Mouse (Mus musculus) intestine, embryonic 16.5 days (tissue): ENCODE data around the gene Slc22a8. TPM values are rescaled to one million over a fixed set of nuclear protein-coding genes. Genes with fewer than 3 reads are reported as not detected.
A peak's percentile ranks its signal among the peaks of the same experiment; 100 is the strongest.

Source experiments
- ATAC-seq: fragments of 200-750 bp; cut with Nextera tagmentation; 2 replicates; pipeline ENCODE4 v1.8.0; 2017; ENCODE audit warnings: moderate TSS enrichment, moderate library complexity
- H3K27ac ChIP-seq: fragments of 300-500 bp; sonication (generic); 2 replicates; pipeline ENCODE4 v1.5.1; 2014; ENCODE audit warnings: mild to moderate bottlenecking, low read length
- H3K27me3 ChIP-seq: fragments of 300-500 bp; sonication (generic); replicated peaks from 2 replicates; pipeline ENCODE4 v1.6.1; 2014; ENCODE audit warnings: low read length, control low read depth, mixed read lengths; ENCODE audit not compliant: control insufficient read depth, insufficient read depth
- H3K36me3 ChIP-seq: fragments of 300-500 bp; sonication (generic); 2 replicates; pipeline ENCODE4 v1.6.1; 2014; ENCODE audit warnings: low read length, control low read depth; ENCODE audit not compliant: control insufficient read depth, insufficient read depth
- H3K4me1 ChIP-seq: fragments of 300-500 bp; sonication (generic); 2 replicates; pipeline ENCODE4 v1.6.1; 2014; ENCODE audit warnings: low read length, control low read depth, mixed read lengths; ENCODE audit not compliant: control insufficient read depth, insufficient read depth
- H3K4me2 ChIP-seq: fragments of 300-500 bp; sonication (generic); 2 replicates; pipeline ENCODE4 v1.6.1; 2014; ENCODE audit warnings: low read depth, low read length, control low read depth
- H3K4me3 ChIP-seq: fragments of 300-500 bp; sonication (generic); 2 replicates; pipeline ENCODE4 v1.5.1; 2014; ENCODE audit warnings: mild to moderate bottlenecking, low read length
- H3K9ac ChIP-seq: fragments of 300-500 bp; sonication (generic); 2 replicates; pipeline ENCODE4 v1.6.1; 2014; ENCODE audit warnings: low read depth, low read length
- H3K9me3 ChIP-seq: fragments of 300-500 bp; sonication (generic); 2 replicates; pipeline ENCODE4 v1.6.1; 2016; ENCODE audit warnings: low read length, control low read depth; ENCODE audit not compliant: control insufficient read depth
- WGBS: fragments of 180-500 bp; shearing (Covaris S2); extraction: QIAGEN DNeasy Blood & Tissue Kit; methylation state at CpG from one replicate; pipeline ENCODE4 v1.1.7; 2014; 5-methylcytosine and 5-hydroxymethylcytosine counted together
- polyA plus RNA-seq: library from polyadenylated mRNA; unstranded; fragments of >200 nt; fragmentation: Nextera tagmentation; extraction: Ambion mirVana; gene quantifications from 2 replicates; pipeline ENCODE4 v1.2.1, GENCODE M21; 2015

The Slc22a8 gene
- polyA plus RNA-seq, 1 experiment from 2014 or later, result 0.04 TPM

DNA sequence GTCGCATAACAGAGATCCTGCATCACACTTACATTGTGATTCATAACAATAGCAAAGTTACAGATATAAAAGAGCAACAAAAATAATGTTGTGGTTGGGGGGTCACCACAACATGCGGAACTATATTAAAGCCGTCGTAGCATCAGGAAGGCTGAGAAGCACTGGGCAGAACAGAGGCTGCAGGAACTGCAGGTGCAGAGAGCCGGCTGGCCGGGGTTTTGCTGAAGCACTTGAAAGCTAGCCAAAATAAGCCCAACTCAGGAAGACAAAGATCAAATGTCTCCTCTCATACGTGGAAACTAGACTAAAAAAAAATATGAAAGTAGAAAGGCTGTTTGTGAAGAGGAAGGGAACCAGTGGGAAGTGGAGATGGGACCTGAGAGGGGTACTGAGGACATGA lies 19.3 kb upstream of the Slc22a8 start:
- H3K4me3 ChIP-seq, result no peak overlapping the region
- H3K27me3 ChIP-seq, result no peaks in the 10 kb centered on the region
- ATAC-seq, result no peak
- WGBS, result 61% methylated on average over 7 of the region's 7 CpGs
- no peak overlapping the region for H3K9ac ChIP-seq
- no peak overlapping the region for H3K4me2 ChIP-seq
- no peaks in the 10 kb centered on the region for H3K9me3 ChIP-seq
- H3K27ac ChIP-seq, result no peak overlapping the region
- no peaks in the 10 kb centered on the region for H3K36me3 ChIP-seq
- peaks cover 2% of the 10 kb centered on the region; the same call in 1 of the 2 replicates for H3K4me1 ChIP-seq

DNA sequence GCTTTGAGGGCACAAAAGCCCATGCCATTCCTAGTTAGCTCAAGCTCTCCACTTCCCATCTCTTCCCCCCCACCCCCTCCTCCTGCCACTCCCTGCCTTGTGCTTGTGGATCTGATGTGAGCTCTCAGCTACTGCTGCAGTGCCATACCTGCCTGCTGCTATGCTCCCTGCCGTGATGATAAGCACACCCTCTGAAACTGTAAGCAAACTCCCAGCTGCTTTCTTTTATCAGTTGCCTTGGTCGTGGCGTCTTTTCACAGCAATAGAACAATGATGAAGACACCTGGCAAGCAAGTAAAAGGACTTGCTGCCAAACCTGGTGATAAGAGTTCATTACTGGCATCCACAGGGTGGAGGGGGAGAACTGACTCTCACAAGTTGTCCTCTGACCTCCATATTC lies 18.6 kb upstream of the Slc22a8 start:
- 22% methylated on average over 3 of the region's 3 CpGs for WGBS
- Histone ChIP-seq H3K9ac (no peak overlapping the region), H3K4me3 (no peak overlapping the region), H3K27ac (no peak overlapping the region), H3K36me3 (no peaks in the 10 kb centered on the region), H3K4me2 (no peak overlapping the region), H3K9me3 (no peaks in the 10 kb centered on the region), H3K27me3 (no peaks in the 10 kb centered on the region), H3K4me1 (peaks cover under 1% of the 10 kb centered on the region; the same call in 1 of the 2 replicates)
- ATAC-seq, result no peak

DNA sequence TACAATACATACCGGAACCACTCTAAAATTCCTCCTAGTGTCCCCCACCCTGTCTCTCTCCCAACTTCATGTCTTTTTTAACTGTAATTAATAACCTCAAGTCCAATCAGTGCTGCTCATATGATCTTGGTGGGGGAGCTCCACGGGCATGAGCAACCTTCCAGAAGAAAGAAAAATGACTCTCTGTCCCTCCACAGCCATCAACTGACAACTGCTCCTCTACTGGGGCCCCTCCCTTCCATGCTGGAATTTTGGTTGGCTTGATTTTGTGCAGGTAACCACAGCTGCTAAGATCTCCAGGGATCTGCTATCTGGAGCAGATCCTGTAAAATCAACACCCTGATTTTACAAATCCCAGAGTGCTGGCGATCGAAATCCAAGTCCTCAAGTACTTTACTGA lies 13.6 kb upstream of the Slc22a8 start:
- no peaks in the 10 kb centered on the region for H3K9me3 ChIP-seq
- no peaks in the 10 kb centered on the region for H3K4me1 ChIP-seq
- WGBS, result 82% methylated on average over 4 of the region's 4 CpGs
- no peak for ATAC-seq
- no peaks in the 10 kb centered on the region for H3K36me3 ChIP-seq
- no peak overlapping the region for H3K27ac ChIP-seq
- H3K4me3 ChIP-seq, result no peak overlapping the region
- H3K4me2 ChIP-seq, result no peak overlapping the region
- H3K27me3 ChIP-seq, result no peaks in the 10 kb centered on the region
- no peak overlapping the region for H3K9ac ChIP-seq

DNA sequence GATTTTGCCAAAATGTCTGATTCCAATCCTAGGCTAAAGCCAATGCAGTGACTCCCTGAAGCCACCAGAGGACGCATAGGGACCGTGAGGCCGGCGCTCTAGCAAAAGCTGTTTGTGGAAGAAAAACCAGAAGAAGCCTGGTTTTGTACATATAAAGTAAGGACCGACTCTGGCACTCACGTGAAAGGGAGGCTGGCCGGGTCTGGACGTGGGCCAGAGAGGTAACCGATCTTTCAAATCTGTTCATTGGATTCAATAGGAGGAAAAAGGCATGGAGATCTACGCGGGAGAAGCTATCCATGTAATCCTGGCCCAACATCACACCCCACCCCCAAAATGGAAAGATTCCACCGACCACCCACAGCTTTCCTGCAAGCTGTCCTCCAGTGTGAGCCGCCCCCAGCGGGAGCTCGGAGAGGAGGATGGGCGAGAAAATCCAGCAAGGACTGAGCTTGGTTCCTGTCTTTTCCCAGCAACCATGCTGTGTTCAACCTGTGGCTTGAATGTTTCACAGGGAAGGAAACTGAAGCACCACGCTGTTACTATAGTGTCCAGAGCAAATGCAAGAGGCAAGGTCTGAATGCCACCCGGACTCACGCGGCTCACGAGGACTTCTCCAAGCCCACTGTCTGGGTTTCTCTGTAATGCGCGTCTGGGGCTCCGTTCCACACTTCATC lies 12.6 kb upstream of the Slc22a8 start:
- H3K4me2 ChIP-seq, result peak overlapping the region; percentile 63
- H3K9ac ChIP-seq, result peak overlapping the region; percentile 34
- no peaks in the 10 kb centered on the region for H3K36me3 ChIP-seq
- 8% methylated on average over 24 of the region's 24 CpGs for WGBS
- ATAC-seq, result peak; percentile 87
- no peaks in the 10 kb centered on the region for H3K9me3 ChIP-seq
- no peak overlapping the region for H3K27ac ChIP-seq
- no peaks in the 10 kb centered on the region for H3K4me1 ChIP-seq
- H3K4me3 ChIP-seq, result peak overlapping the region; percentile 28
- H3K27me3 ChIP-seq, result no peaks in the 10 kb centered on the region

DNA sequence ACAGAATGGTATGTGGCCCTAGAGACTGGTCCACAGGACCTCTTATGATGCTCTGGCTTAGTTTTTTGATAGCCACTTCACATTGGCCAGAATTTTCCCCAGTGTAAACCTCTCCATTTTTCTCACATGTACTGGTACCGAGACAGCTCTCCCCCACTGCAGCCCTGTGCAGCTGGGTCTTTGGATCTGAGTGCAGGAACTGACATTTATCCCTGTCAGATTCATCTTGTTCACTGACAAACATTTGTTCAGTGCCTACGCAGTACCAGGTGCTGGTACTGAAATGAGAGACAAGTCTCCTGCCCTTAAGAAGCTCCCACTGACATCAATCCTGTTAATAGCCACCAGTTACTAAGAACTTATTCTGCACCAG lies 12.1 kb upstream of the Slc22a8 start:
- no peaks in the 10 kb centered on the region for H3K9me3 ChIP-seq
- H3K4me3 ChIP-seq, result peak overlapping the region; percentile 28
- no peaks in the 10 kb centered on the region for H3K4me1 ChIP-seq
- no peaks in the 10 kb centered on the region for H3K36me3 ChIP-seq
- 0 out of 2 replicates have a peak overlapping the region, but pooled peaks have one; percentile 34 for H3K9ac ChIP-seq
- ATAC-seq, result no peak
- H3K27me3 ChIP-seq, result no peaks in the 10 kb centered on the region
- H3K27ac ChIP-seq, result no peak overlapping the region
- 39% methylated on average over 2 of the region's 2 CpGs for WGBS
- peak overlapping the region; percentile 63 for H3K4me2 ChIP-seq

DNA sequence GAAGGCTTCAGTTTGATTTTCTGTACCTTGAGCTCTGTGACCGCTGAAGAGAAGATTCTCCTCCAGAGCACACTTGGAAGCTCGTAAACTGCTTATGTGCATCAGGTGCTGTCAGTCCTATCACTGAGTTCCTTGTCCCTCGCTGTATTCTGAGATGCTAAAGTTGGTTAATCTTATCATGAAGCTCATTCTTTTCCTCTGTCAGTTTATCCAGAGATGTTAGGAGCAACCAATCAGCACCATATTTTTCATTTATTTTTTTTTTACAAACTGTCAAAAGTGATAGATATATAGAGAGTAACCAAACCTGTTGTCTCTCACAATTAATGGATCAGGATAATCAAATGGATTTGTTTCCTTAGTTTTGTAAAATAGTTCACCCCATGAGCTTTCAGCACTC lies 5.8 kb upstream of the Slc22a8 start:
- WGBS, result 68% methylated on average over 3 of the region's 3 CpGs
- Histone ChIP-seq H3K4me1 (no peaks in the 10 kb centered on the region), H3K4me3 (no peak overlapping the region), H3K9ac (no peak overlapping the region), H3K27me3 (no peaks in the 10 kb centered on the region), H3K4me2 (no peak overlapping the region), H3K9me3 (no peaks in the 10 kb centered on the region), H3K36me3 (no peaks in the 10 kb centered on the region), H3K27ac (no peak overlapping the region)
- no peak for ATAC-seq

DNA sequence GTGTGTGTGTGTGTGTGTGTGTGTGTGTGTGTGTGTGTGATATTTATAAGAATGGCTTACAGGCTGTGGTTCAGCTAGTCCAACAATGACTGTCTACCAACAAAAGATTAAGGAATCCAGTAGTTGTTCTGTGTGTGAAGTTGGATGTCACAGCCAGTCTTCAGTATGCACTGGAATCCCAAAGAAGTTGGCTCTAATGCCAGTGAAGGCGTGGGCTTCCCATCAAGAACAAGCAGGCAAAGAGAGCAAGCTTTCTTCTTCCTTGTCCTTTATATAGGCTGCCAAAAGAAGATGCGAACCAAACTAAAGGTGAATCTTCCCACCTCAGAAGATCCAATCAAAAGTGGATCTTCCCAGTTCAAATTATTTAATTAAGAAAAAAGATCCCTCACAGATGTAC lies 5.2 kb upstream of the Slc22a8 start:
- Histone ChIP-seq H3K4me2 (no peak overlapping the region), H3K9ac (no peak overlapping the region), H3K36me3 (no peaks in the 10 kb centered on the region), H3K27me3 (no peaks in the 10 kb centered on the region), H3K4me1 (no peaks in the 10 kb centered on the region), H3K27ac (no peak overlapping the region), H3K9me3 (no peaks in the 10 kb centered on the region), H3K4me3 (no peak overlapping the region)
- ATAC-seq, result no peak
- WGBS, result 92% methylated on average over 2 of the region's 2 CpGs

DNA sequence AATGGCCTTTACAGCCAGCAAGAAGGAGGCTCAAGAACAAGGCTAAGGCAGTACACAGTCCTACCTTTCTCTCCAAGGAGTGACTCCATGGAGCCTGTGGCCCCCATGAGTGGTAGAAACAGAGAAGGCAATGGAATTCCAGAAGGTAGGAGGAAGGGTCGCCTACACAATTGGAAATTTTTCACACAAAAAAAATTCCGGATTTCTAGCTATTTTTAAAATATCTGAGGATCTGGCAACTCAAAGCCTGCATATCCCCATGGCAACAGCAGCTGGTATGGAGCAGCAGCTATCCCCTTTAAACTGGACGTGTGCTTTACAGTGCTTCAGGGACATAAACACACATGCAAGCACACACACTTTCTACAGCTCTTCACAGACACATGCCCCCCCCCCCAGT lies 4.7 kb upstream of the Slc22a8 start:
- no peak for ATAC-seq
- H3K27me3 ChIP-seq, result no peaks in the 10 kb centered on the region
- no peak overlapping the region for H3K4me3 ChIP-seq
- no peaks in the 10 kb centered on the region for H3K36me3 ChIP-seq
- no peak overlapping the region for H3K27ac ChIP-seq
- no peak overlapping the region for H3K9ac ChIP-seq
- WGBS, result 47% methylated on average over 3 of the region's 3 CpGs
- H3K4me1 ChIP-seq, result no peaks in the 10 kb centered on the region
- no peak overlapping the region for H3K4me2 ChIP-seq
- H3K9me3 ChIP-seq, result no peaks in the 10 kb centered on the region

DNA sequence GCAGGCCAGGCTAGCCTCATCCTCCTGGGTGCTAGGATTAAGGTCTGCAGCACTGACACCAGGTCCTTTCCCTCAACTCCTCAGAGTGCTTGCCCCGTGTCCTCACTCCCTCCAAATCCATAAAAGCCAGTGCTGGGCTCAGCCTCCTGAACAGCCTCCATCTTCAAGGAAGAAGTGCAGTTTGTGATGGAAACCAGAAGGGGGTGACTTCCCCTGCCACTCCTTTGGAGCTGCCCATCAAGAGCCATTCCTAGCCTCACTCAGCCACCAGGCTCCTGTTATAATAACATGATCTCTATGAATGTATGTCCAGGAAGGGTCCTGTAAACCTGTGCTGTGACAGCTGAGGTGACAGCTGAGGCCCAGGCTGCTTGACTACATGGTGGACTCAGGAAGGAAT lies 3.7 kb upstream of the Slc22a8 start:
- no peaks in the 10 kb centered on the region for H3K36me3 ChIP-seq
- 62% methylated on average over 1 of the region's 1 CpGs for WGBS
- no peak overlapping the region for H3K4me3 ChIP-seq
- H3K27ac ChIP-seq, result no peak overlapping the region
- H3K9me3 ChIP-seq, result no peaks in the 10 kb centered on the region
- H3K4me1 ChIP-seq, result no peaks in the 10 kb centered on the region
- H3K27me3 ChIP-seq, result no peaks in the 10 kb centered on the region
- ATAC-seq, result no peak
- H3K4me2 ChIP-seq, result no peak overlapping the region
- H3K9ac ChIP-seq, result no peak overlapping the region

DNA sequence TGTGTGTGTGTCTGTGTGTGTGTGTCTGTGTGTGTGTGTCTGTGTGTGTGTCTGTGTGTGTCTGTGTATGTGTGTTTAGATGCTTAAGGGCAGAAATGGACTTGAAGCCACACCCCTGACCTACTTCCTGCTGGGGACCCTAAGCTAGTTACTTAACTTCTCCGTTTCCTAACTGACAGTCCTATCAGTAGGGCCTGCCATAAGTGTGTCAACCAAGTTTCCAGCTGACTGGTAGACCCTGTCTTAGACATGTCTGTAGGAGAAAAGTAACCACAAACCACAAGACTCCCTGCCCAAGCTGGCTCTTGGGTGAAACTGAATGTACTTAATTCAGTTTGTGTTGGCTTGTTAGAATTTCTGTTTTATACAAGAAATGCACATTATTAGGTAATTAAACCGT lies 1.1 kb downstream of the Slc22a8 start:
- Histone ChIP-seq H3K9me3 (no peaks in the 10 kb centered on the region), H3K27ac (no peak overlapping the region), H3K36me3 (no peaks in the 10 kb centered on the region), H3K4me1 (0 out of 2 replicates have a peak, but pooled peaks cover 5% of the 10 kb centered on the region), H3K4me3 (no peak overlapping the region), H3K9ac (no peak overlapping the region), H3K27me3 (no peaks in the 10 kb centered on the region), H3K4me2 (no peak overlapping the region)
- WGBS, result 63% methylated on average over 2 of the region's 2 CpGs
- no peak for ATAC-seq
